Comparison of ENCODE assay signal across 9 mouse cellular contexts in the genomic region with DNA sequence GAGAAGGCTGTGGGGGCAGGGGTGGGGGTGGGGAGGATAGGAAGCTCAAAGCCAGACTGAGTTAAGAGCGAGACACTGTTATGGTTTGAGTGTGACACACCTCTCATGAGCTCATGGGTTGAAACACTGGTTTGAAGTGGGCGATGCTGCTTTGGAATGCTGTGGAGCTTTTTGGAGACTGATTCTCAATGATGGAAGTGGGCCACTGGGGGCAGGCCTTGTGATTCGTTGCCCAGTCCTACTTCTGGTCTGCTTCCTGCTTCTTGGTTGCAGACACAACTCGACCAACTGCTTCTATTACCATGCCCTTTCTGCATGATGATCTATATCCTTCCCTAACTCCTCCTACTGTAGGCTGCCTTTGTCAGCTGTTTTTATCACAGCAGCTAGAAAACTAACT.
A peak's percentile ranks its signal among the peaks of the same experiment; 100 is the strongest.
DNase-seq lines count a peak whose midpoint lies in the region; ATAC-seq and TF ChIP-seq lines count a peak whose summit lies in the region.
"Had no signal": no experiment of that assay in that cellular context is flagged by ENCODE, and none has a peak within 500 bp of the region (broad histone marks: within the 10 kb centered on the region; RNA-seq: fewer than 3 reads in every experiment).

No protein-coding gene starts in this region.

- no peaks in the 10 kb centered on the region for H3K27me3 ChIP-seq in lung, postnatal 0 days (replicated peaks; ENCODE audit: insufficient read depth, low read length)
- H3K27me3 ChIP-seq in heart, postnatal 0 days (ENCODE audit: control insufficient read depth, insufficient read depth, low read length) = no peaks in the 10 kb centered on the region
- no peaks in the 10 kb centered on the region for H3K27me3 ChIP-seq in midbrain, embryonic 15.5 days (replicated peaks)
- H3K27me3 ChIP-seq: forebrain, embryonic 12.5 days; megakaryocyte, embryonic 14.5 days had no signal

- DNase-seq in lung, postnatal 0 days (ENCODE audit: low spot score) = peak; percentile 57
- DNase-seq in lung, postnatal 25 days (ENCODE audit: low spot score) = no peak
- peak; percentile 28 for DNase-seq in heart, postnatal 0 days (ENCODE audit: low spot score)
- peak; percentile 17 for DNase-seq in skeletal muscle tissue, adult 2 months (ENCODE audit: low read depth, low spot score)
- no peak for DNase-seq in thymus, postnatal 25 days

- peak; percentile 21; the same call in 1 of the 2 replicates for TF ChIP-seq CTCF in lung, postnatal 0 days (IDR thresholded peaks at IDR 0.05)
- no peak for TF ChIP-seq CTCF in embryonic fibroblast, embryonic 13.5 days (IDR thresholded peaks at IDR 0.05; ENCODE audit: borderline replicate concordance, insufficient read depth, low read length)
- no peak for TF ChIP-seq CTCF in heart, postnatal 0 days (IDR thresholded peaks at IDR 0.05; ENCODE audit: low read depth)

- H3K9ac ChIP-seq in lung, postnatal 0 days (replicated peaks; ENCODE audit: low read depth) = no peak overlapping the region
- no peak overlapping the region for H3K9ac ChIP-seq in heart, postnatal 0 days (replicated peaks; ENCODE audit: low read depth, low read length)
- H3K9ac ChIP-seq in midbrain, embryonic 15.5 days = no peak overlapping the region
- H3K9ac ChIP-seq: forebrain, embryonic 12.5 days had no signal

- H3K4me1 ChIP-seq in lung, postnatal 0 days (ENCODE audit: insufficient read depth, low read depth, low read length) = peaks cover 15% of the 10 kb centered on the region
- peaks cover 16% of the 10 kb centered on the region for H3K4me1 ChIP-seq in embryonic fibroblast, embryonic 13.5 days (ENCODE audit: control insufficient read depth, insufficient read depth, low read length)
- H3K4me1 ChIP-seq in heart, postnatal 0 days (ENCODE audit: control insufficient read depth, insufficient read depth) = peaks cover 34% of the 10 kb centered on the region
- peaks cover 29% of the 10 kb centered on the region for H3K4me1 ChIP-seq in midbrain, embryonic 15.5 days

- no peaks in the 10 kb centered on the region for H3K9me3 ChIP-seq in lung, postnatal 0 days (ENCODE audit: low read length)
- no peaks in the 10 kb centered on the region for H3K9me3 ChIP-seq in heart, postnatal 0 days (replicated peaks; ENCODE audit: control insufficient read depth, low read length)
- no peaks in the 10 kb centered on the region for H3K9me3 ChIP-seq in midbrain, embryonic 15.5 days
- H3K9me3 ChIP-seq: forebrain, embryonic 12.5 days; megakaryocyte, embryonic 14.5 days had no signal

- no peak for TF ChIP-seq EP300 in lung, postnatal 0 days (IDR thresholded peaks at IDR 0.05)
- no peak for TF ChIP-seq EP300 in heart, postnatal 0 days (IDR thresholded peaks at IDR 0.05; ENCODE audit: low read depth)

- WGBS in lung, postnatal 0 days = 24% methylated on average over 4 of the region's 4 CpGs
- 31% methylated on average over 4 of the region's 4 CpGs for WGBS in heart, postnatal 0 days
- 88% methylated on average over 4 of the region's 4 CpGs for WGBS in midbrain, embryonic 15.5 days

- 0 out of 2 replicates have a peak overlapping the region, but pooled peaks have one; percentile 10 for H3K27ac ChIP-seq in lung, postnatal 0 days (ENCODE audit: low read length)
- H3K27ac ChIP-seq in embryonic fibroblast, embryonic 13.5 days (ENCODE audit: insufficient read depth, low read length) = peak overlapping the region; percentile 86
- H3K27ac ChIP-seq in heart, postnatal 0 days (ENCODE audit: low read depth) = peak overlapping the region; percentile 60
- no peak overlapping the region for H3K27ac ChIP-seq in midbrain, embryonic 15.5 days
- H3K27ac ChIP-seq: forebrain, embryonic 12.5 days had no signal

- H3K4me2 ChIP-seq in lung, postnatal 0 days (replicated peaks; ENCODE audit: low read depth, low read length) = no peak overlapping the region
- H3K4me2 ChIP-seq in heart, postnatal 0 days (ENCODE audit: low read depth, low read length) = no peak overlapping the region
- H3K4me2 ChIP-seq in midbrain, embryonic 15.5 days = no peak overlapping the region
- H3K4me2 ChIP-seq: forebrain, embryonic 12.5 days had no signal

- no peak overlapping the region for H3K4me3 ChIP-seq in lung, postnatal 0 days (ENCODE audit: low read depth, low read length)
- H3K4me3 ChIP-seq in embryonic fibroblast, embryonic 13.5 days (ENCODE audit: insufficient read depth, low read length) = no peak overlapping the region
- no peak overlapping the region for H3K4me3 ChIP-seq in heart, postnatal 0 days (ENCODE audit: low read depth, low read length)
- no peak overlapping the region for H3K4me3 ChIP-seq in midbrain, embryonic 15.5 days
- H3K4me3 ChIP-seq: forebrain, embryonic 12.5 days; megakaryocyte, embryonic 14.5 days had no signal

- ATAC-seq in lung, postnatal 0 days = peak; percentile 77
- peak; percentile 63 for ATAC-seq in heart, postnatal 0 days (ENCODE audit: insufficient read depth, low read depth)
- ATAC-seq in midbrain, embryonic 15.5 days (replicated peaks) = no peak

- no peaks in the 10 kb centered on the region for H3K36me3 ChIP-seq in lung, postnatal 0 days (ENCODE audit: insufficient read depth, low read length)
- H3K36me3 ChIP-seq in heart, postnatal 0 days (replicated peaks; ENCODE audit: control insufficient read depth, insufficient read depth, low read length) = no peaks in the 10 kb centered on the region
- H3K36me3 ChIP-seq in midbrain, embryonic 15.5 days (replicated peaks) = no peaks in the 10 kb centered on the region
- H3K36me3 ChIP-seq: forebrain, embryonic 12.5 days had no signal

- TF ChIP-seq POLR2A in embryonic fibroblast, embryonic 13.5 days (IDR thresholded peaks at IDR 0.05; ENCODE audit: low read depth, low read length) = no peak

Comparison
In these comparisons a context has a peak if more than half of its experiments do, and no peak if none do; other contexts are left out.
1. DNase-seq: peak in lung, postnatal 0 days (single experiment), heart, postnatal 0 days (single experiment) and skeletal muscle tissue, adult 2 months (single experiment); none in lung, postnatal 25 days (single experiment) and thymus, postnatal 25 days (single experiment).